Mouse (Mus musculus): ENCODE results near the gene Bok.

DNA sequence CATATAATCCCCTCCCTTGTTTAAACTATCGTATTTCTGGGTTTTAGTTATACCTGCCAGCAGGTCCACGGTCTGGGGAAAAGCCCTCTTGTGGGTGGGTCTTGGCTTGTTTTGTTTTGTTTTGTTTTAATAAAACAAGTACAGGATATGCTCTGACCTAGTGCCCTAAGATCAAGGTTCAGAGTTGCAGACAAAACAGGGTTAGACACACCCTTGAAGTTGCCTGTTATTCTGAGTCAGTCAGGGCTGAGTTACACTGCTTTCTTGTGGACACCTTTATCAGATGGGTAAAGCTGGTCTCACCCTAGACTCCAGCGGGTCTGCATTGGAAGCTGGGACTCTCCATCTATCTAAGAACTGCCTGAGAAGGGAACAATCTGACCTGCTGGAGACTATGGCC lies 8.0 kb downstream of the Bok start:
- TF ChIP-seq MAFK (IDR thresholded peaks at IDR 0.05; ENCODE audit: insufficient read depth, low read depth, low read length) (no peak), ZNF384 (IDR thresholded peaks at IDR 0.05; ENCODE audit: low read depth, low read length) (no peak), CHD2 (IDR thresholded peaks at IDR 0.05; ENCODE audit: low read depth, low read length) (no peak), HCFC1 (IDR thresholded peaks at IDR 0.05; ENCODE audit: borderline replicate concordance, insufficient read depth, low read length) (no peak)

All from ES-E14 (cell line).